Mouse (Mus musculus): ENCODE measurements around the gene Baiap2l1. TPM values are rescaled to one million over a fixed set of nuclear protein-coding genes. Genes with fewer than 3 reads are reported as not detected.

Baiap2l1 gene
- total and polyA plus RNA-seq, 2 experiments from 2014 or later = 6.0 to 11.1 TPM

DNA sequence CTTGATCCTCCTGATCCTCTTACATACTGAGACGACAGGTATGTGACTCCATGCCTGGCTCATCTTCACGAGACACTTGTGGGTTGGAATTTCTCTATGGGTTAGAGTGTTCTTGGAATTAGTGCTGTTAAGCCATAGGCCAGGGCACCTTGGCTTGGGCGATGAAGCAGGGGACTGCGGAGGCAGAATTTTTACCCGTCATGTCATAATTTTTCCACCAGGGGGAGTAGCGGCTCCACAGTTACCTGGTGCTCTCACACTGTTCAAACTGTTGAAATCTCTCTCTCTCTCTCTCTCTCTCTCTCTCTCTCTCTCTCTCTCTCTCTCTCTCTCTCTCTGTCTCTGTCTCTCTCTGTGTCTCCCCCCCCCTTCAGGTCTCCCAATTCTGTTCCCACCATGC is 29.9 kb upstream of the Baiap2l1 start:
- DNase-seq (ENCODE audit: low spot score) = peak; percentile 55
- 12% methylated on average over 6 of the region's 6 CpGs for WGBS
- TF ChIP-seq CTCF (IDR thresholded peaks at IDR 0.05; ENCODE audit: low read depth) (peak; percentile 70), EP300 (IDR thresholded peaks at IDR 0.05; ENCODE audit: low read depth) (no peak)

DNA sequence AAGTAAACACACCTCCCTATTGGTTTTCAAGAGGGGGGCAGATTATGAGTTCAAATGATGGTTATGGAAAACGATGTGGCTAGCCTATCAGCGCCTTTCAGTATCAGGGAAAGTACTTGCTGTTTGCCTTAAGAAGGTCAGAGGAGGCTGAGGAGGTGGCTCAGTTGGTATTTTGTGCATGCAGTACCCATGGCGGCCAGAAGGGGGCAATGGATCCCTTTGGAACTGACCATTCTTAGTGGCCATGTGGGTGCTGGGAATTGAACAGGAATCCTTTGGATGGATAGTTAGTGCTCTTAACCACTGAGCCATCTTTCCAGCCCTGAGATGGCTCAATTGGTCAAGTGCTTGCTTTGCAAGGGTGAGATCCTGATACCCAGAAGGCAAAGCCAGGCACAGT is 26.0 kb upstream of the Baiap2l1 start:
- 58% methylated on average over 3 of the region's 3 CpGs for WGBS

More for the DNA sequence above, 29.9 kb upstream of the Baiap2l1 start:
- ATAC-seq (ENCODE audit: insufficient read depth, low read depth) = no peak
- H3K4me1 ChIP-seq (ENCODE audit: control insufficient read depth, insufficient read depth) = no peaks in the 10 kb centered on the region
- H3K4me2 ChIP-seq (ENCODE audit: low read depth, low read length) = no peak overlapping the region
- no peak overlapping the region for H3K4me3 ChIP-seq (ENCODE audit: low read depth, low read length)
- H3K27ac ChIP-seq (ENCODE audit: low read depth) = no peak overlapping the region
- no peaks in the 10 kb centered on the region for H3K36me3 ChIP-seq (replicated peaks; ENCODE audit: control insufficient read depth, insufficient read depth, low read length)
- H3K27me3 ChIP-seq (ENCODE audit: control insufficient read depth, insufficient read depth, low read length) = no peaks in the 10 kb centered on the region
- H3K9me3 ChIP-seq (replicated peaks; ENCODE audit: control insufficient read depth, low read length) = peaks cover 3% of the 10 kb centered on the region; the same call in 1 of the 2 replicates
- H3K9ac ChIP-seq (replicated peaks; ENCODE audit: low read depth, low read length) = no peak overlapping the region

DNA sequence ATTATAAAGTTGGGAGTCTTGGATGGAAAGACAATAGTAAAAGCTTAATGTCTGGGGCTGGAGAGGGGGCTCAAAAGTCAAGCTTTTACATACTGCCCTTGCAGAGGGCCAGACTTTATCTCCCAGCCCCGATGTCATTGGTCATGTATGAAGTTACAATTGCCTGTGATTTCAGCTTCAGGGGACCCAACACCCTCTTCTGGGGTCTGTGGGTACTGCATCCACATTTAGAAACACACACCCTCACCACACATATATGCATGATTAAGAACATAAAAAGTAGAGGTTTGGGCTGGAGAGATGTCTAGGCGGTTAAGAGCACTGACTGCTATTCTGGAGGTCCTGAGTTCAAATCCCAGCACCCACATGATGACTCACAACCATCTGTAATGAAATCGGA is 23.9 kb upstream of the Baiap2l1 start:
- WGBS = 83% methylated on average over 3 of the region's 3 CpGs
- Histone ChIP-seq H3K36me3 (replicated peaks; ENCODE audit: control insufficient read depth, insufficient read depth, low read length) (no peaks in the 10 kb centered on the region), H3K4me3 (ENCODE audit: low read depth, low read length) (no peak overlapping the region), H3K27ac (ENCODE audit: low read depth) (no peak overlapping the region), H3K9me3 (replicated peaks; ENCODE audit: control insufficient read depth, low read length) (no peaks in the 10 kb centered on the region; the same call in 1 of the 2 replicates), H3K4me1 (ENCODE audit: control insufficient read depth, insufficient read depth) (no peaks in the 10 kb centered on the region), H3K9ac (replicated peaks; ENCODE audit: low read depth, low read length) (no peak overlapping the region), H3K27me3 (ENCODE audit: control insufficient read depth, insufficient read depth, low read length) (no peaks in the 10 kb centered on the region), H3K4me2 (ENCODE audit: low read depth, low read length) (no peak overlapping the region)
- ATAC-seq (ENCODE audit: insufficient read depth, low read depth) = 0 out of 2 replicates have a peak, but pooled peaks have one; percentile 16
- no peak for TF ChIP-seq EP300 (IDR thresholded peaks at IDR 0.05; ENCODE audit: low read depth)
- TF ChIP-seq CTCF (IDR thresholded peaks at IDR 0.05; ENCODE audit: low read depth) = peak; percentile 40
- DNase-seq (ENCODE audit: low spot score) = no peak

More for the DNA sequence above, 26.0 kb upstream of the Baiap2l1 start:
- Histone ChIP-seq H3K36me3 (replicated peaks; ENCODE audit: control insufficient read depth, insufficient read depth, low read length) (no peaks in the 10 kb centered on the region), H3K4me2 (ENCODE audit: low read depth, low read length) (no peak overlapping the region), H3K4me3 (ENCODE audit: low read depth, low read length) (no peak overlapping the region), H3K27me3 (ENCODE audit: control insufficient read depth, insufficient read depth, low read length) (no peaks in the 10 kb centered on the region), H3K9me3 (replicated peaks; ENCODE audit: control insufficient read depth, low read length) (no peaks in the 10 kb centered on the region; the same call in 1 of the 2 replicates), H3K27ac (ENCODE audit: low read depth) (no peak overlapping the region), H3K4me1 (ENCODE audit: control insufficient read depth, insufficient read depth) (no peaks in the 10 kb centered on the region), H3K9ac (replicated peaks; ENCODE audit: low read depth, low read length) (no peak overlapping the region)
- TF ChIP-seq CTCF (IDR thresholded peaks at IDR 0.05; ENCODE audit: low read depth) (peak; percentile 20; the same call in 1 of the 2 replicates), EP300 (IDR thresholded peaks at IDR 0.05; ENCODE audit: low read depth) (no peak)
- no peak for ATAC-seq (ENCODE audit: insufficient read depth, low read depth)
- DNase-seq (ENCODE audit: low spot score) = no peak

DNA sequence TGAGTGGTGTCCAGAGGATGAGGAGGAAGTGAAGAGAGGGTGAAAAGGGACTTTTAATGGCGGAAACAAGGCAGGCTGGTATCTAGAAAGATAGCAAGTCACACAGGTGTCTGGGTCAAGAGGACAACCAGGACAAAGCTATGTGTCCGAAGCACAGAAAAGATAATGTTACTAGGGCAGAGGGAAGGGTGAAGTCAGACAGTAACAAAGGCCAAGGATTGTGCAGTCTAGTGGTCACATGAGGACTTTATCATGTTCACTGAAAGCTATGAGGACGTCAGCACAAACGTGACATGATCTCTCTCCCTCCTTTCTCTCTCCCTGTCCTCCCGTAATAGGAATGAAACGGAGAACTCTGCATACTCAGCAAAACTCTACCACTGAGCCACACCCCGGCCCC is 22.8 kb upstream of the Baiap2l1 start:
- ATAC-seq (ENCODE audit: insufficient read depth, low read depth) (peak; percentile 79; the same call in 1 of the 2 replicates), DNase-seq (ENCODE audit: low spot score) (peak; percentile 41)
- Histone ChIP-seq H3K9ac (replicated peaks; ENCODE audit: low read depth, low read length) (no peak overlapping the region), H3K36me3 (replicated peaks; ENCODE audit: control insufficient read depth, insufficient read depth, low read length) (no peaks in the 10 kb centered on the region), H3K4me2 (ENCODE audit: low read depth, low read length) (no peak overlapping the region), H3K4me3 (ENCODE audit: low read depth, low read length) (no peak overlapping the region), H3K27ac (ENCODE audit: low read depth) (no peak overlapping the region), H3K9me3 (replicated peaks; ENCODE audit: control insufficient read depth, low read length) (no peaks in the 10 kb centered on the region; the same call in 1 of the 2 replicates), H3K27me3 (ENCODE audit: control insufficient read depth, insufficient read depth, low read length) (no peaks in the 10 kb centered on the region), H3K4me1 (ENCODE audit: control insufficient read depth, insufficient read depth) (no peaks in the 10 kb centered on the region)
- WGBS = 42% methylated on average over 7 of the region's 7 CpGs
- TF ChIP-seq CTCF (IDR thresholded peaks at IDR 0.05; ENCODE audit: low read depth) (no peak), EP300 (IDR thresholded peaks at IDR 0.05; ENCODE audit: low read depth) (no peak)

DNA sequence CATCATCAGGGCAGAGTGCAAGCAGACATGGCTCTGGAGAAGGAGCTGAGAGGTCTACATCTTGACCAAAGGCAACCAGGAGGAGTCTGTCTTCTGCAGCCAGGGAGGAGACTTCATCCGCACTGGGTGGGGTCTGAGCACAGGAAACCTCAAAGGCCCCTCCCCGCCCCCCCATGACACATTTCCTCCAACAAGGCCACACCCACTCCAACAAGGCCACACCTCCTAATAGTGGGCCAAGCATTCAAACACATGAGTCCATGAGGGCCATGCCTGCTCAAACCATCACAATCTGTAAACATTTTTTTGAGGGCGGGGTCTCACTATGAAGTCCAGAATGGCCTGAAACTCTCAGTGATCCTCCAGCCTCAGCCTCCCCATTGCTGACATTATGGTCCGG is 21.5 kb upstream of the Baiap2l1 start:
- Histone ChIP-seq H3K27ac (ENCODE audit: low read depth) (no peak overlapping the region), H3K27me3 (ENCODE audit: control insufficient read depth, insufficient read depth, low read length) (no peaks in the 10 kb centered on the region), H3K36me3 (replicated peaks; ENCODE audit: control insufficient read depth, insufficient read depth, low read length) (no peaks in the 10 kb centered on the region), H3K9ac (replicated peaks; ENCODE audit: low read depth, low read length) (no peak overlapping the region), H3K9me3 (replicated peaks; ENCODE audit: control insufficient read depth, low read length) (no peaks in the 10 kb centered on the region; the same call in 1 of the 2 replicates), H3K4me1 (ENCODE audit: control insufficient read depth, insufficient read depth) (no peaks in the 10 kb centered on the region), H3K4me2 (ENCODE audit: low read depth, low read length) (no peak overlapping the region), H3K4me3 (ENCODE audit: low read depth, low read length) (no peak overlapping the region)
- ATAC-seq (ENCODE audit: insufficient read depth, low read depth) (no peak), DNase-seq (ENCODE audit: low spot score) (no peak)
- no peak for TF ChIP-seq CTCF (IDR thresholded peaks at IDR 0.05; ENCODE audit: low read depth)
- no peak for TF ChIP-seq EP300 (IDR thresholded peaks at IDR 0.05; ENCODE audit: low read depth)
- WGBS = 94% methylated on average over 4 of the region's 4 CpGs

DNA sequence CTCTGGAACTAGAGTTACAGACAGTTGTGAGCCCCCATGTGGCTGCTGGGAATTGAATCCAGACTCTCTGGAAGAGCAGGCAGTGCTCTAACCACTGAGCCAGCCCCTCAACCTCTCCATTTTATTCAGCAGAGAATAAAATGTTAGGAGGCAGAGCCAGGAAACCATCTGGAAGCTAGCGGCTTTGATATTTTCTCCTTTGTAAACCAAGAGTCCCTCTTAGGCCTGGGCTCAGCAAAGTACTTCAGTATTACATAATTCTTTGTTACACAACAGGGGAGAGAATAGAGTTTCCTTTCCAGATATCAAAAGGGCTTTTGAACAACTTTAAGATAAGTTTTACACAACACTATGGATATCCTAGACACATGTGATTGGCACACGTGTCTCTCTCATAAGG is 15.0 kb upstream of the Baiap2l1 start:
- TF ChIP-seq EP300 (IDR thresholded peaks at IDR 0.05; ENCODE audit: low read depth) = no peak
- TF ChIP-seq CTCF (IDR thresholded peaks at IDR 0.05; ENCODE audit: low read depth) = no peak
- no peak for ATAC-seq (ENCODE audit: insufficient read depth, low read depth)

More for the DNA sequence above, 15.0 kb upstream of the Baiap2l1 start:
- WGBS = 70% methylated on average over 2 of the region's 2 CpGs
- Histone ChIP-seq H3K9ac (replicated peaks; ENCODE audit: low read depth, low read length) (no peak overlapping the region), H3K9me3 (replicated peaks; ENCODE audit: control insufficient read depth, low read length) (no peaks in the 10 kb centered on the region), H3K36me3 (replicated peaks; ENCODE audit: control insufficient read depth, insufficient read depth, low read length) (no peaks in the 10 kb centered on the region), H3K4me2 (ENCODE audit: low read depth, low read length) (no peak overlapping the region), H3K4me3 (ENCODE audit: low read depth, low read length) (no peak overlapping the region), H3K4me1 (ENCODE audit: control insufficient read depth, insufficient read depth) (no peaks in the 10 kb centered on the region), H3K27ac (ENCODE audit: low read depth) (no peak overlapping the region), H3K27me3 (ENCODE audit: control insufficient read depth, insufficient read depth, low read length) (no peaks in the 10 kb centered on the region)
- DNase-seq (ENCODE audit: low spot score) = no peak

Measured in heart, postnatal 0 days (tissue).